Mouse (Mus musculus): ENCODE measurements at regions not wholly inside any gene's neighbourhood (a gene's known extent, or its start where the extent isn't known, plus 50 kb on each side); places are given as distances from the start of the nearest gene placed in this dataset.

DNA sequence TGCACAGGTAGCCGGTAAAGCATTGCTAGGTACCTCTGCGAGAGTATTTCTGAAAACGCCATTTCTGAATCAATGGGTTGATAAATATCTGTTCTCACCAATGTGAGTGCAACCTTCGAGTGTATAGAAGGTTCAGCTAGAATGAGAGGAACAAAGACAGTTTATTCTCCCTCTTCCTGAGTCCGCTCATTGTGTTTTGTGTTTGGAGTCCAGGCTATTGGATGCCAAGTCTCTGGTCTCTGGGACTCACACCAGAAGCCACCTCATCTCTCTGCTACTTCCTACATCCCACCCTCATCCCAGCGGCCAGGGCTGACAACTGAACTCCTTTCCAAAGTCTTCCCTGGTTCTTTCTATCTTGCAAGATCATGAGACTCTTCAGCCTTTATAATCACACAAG is 62.7 kb downstream of the Lrrc30 start:
- no peak for ATAC-seq (replicated peaks; ENCODE audit: low read depth, poor library complexity, severe bottlenecking)

DNA sequence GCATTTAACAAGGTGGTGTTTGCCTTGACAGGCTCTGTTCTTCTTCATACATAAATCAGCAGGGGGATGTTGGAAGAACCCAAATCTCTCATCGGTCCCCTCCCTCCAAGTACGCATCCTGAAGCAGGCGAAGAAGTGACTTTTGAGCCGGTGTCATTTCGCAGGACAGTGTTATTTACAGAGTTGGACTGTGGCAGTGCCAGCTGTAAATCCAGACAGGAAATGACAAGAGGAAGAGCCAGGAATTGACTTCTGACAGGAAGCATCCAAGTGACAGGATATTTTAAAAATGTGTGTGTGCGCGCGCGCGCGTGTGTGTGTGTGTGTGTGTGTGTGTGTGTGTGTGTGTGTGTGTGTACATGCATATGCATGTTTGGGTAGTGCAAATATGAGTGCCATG is 66.3 kb downstream of the Lrrc30 start:
- no peak for ATAC-seq (replicated peaks; ENCODE audit: low read depth, poor library complexity, severe bottlenecking)

- ATAC-seq (replicated peaks; ENCODE audit: low read depth, poor library complexity, severe bottlenecking), result no peak
Observed at GRCm38 (mm10) chr17:67565746-67566145, 66.8 kb downstream of the Lrrc30 start.

GRCm38 (mm10) chr17:67564845-67565244 is 67.7 kb downstream of the Lrrc30 start:
- no peak for ATAC-seq (replicated peaks; ENCODE audit: low read depth, poor library complexity, severe bottlenecking)

DNA sequence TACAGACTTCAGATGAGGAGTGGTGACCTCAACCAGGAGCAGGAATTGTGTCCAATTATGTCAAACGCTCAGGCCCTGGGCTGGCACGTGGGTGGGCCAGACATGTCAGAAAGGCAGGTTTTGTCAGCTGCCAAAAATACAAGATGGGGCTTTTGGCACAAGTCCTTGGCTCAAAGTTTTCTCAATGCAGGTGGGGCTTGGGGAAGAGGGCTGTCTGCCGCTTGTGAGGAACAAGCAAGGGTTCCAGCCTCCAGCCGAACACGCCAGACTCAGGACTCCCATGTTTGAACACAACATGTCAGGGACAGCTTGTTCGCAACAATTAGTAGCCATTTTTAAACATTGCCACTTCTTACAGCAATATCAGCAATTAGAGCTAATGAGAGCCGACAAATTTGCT is 69.5 kb downstream of the Lrrc30 start:
- no peak for ATAC-seq (replicated peaks; ENCODE audit: low read depth, poor library complexity, severe bottlenecking)

- ATAC-seq (replicated peaks; ENCODE audit: low read depth, poor library complexity, severe bottlenecking), result no peak
Observed at GRCm38 (mm10) chr17:67561802-67562201, 70.7 kb downstream of the Lrrc30 start.

DNA sequence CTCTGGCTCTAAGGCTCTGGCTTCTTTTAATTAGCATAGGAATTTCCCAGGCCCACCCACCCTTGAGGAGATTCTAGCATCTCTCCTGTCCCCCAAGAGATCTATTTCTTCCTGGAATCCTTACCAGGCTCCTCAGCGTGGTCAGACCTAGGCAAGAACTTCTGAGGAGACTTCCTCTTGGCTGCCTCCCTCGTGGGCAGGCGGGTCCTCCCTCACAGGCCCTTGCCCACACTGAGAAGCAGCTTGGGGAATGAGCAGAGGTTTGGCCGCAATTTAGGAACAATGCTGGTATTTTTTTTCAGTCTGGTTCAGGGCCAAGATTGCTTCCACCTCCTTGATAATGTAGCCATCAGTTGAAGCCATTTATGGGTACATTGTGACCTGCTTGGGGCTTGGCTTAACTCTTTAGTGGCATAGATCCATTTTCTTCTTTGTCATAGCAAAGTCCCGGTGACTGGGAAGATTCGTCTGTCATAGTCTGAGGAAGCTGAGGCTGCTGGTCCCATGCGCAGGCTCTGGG is 75.1 kb downstream of the Lrrc30 start:
- ATAC-seq (replicated peaks; ENCODE audit: low read depth, poor library complexity, severe bottlenecking), result no peak

GRCm38 (mm10) chr17:67552581-67553139 is 79.9 kb downstream of the Lrrc30 start:
- ATAC-seq (replicated peaks; ENCODE audit: low read depth, poor library complexity, severe bottlenecking), result no peak

GRCm38 (mm10) chr17:67548966-67549700 is 83.4 kb downstream of the Lrrc30 start:
- ATAC-seq (replicated peaks; ENCODE audit: low read depth, poor library complexity, severe bottlenecking), result no peak

GRCm38 (mm10) chr17:67544410-67544809 is 88.1 kb downstream of the Lrrc30 start:
- ATAC-seq (replicated peaks; ENCODE audit: low read depth, poor library complexity, severe bottlenecking), result no peak

- ATAC-seq (replicated peaks; ENCODE audit: low read depth, poor library complexity, severe bottlenecking), result no peak
Observed at GRCm38 (mm10) chr17:67532331-67532730, 100.2 kb downstream of the Lrrc30 start.

DNA sequence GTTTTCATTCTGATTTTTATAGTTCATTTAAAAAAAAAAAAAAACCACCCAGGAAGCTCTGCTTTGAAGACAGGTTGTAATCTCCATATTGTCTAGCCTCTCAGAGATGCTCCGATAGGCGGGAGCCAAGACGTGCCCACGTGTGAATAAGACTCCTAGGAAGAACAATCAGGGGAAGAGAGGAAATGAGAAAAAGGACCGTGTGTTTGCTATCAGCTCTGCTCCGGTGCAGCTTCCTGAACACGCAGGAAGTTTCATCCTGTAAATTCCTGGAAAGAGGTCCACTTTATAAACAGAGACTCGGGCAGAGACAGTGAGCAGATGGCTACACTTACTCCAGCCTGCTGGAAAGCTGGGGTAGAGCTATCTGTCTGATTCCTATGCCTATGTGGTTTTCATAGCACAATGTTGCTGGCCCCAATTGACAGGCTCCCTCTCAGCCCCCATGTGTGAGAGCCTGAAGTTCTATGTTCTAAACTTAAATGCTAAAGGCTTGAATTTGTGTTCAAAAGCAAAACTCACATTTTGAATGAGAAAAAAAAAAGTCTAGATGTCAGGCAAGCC is 111.6 kb downstream of the Lrrc30 start:
- ATAC-seq (replicated peaks; ENCODE audit: low read depth, poor library complexity, severe bottlenecking), result no peak

DNA sequence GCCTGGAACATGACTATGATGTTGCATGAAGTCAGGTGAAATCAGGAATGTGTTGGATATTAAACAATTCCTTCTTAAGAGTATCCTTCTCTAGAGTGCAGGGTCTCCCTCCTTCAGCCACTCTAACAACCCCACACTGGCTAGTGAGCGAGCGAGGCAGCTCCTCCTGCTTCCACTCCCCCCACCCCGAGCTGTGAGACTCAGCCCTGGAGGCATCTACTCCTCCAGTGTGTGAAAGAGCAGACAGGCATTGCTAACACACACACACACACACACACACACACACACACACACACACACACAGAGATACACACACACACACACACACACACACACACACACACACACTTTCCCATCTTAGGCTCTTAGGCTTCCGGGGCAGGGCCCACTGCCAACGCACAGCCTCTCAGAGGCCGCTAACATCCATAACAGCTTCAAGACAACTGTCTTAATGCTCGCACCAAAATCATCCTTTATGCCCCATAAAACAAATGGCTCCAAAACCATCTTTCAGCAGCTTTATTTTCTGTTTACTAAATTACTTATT is 116.8 kb downstream of the Lrrc30 start:
- no peak for ATAC-seq (replicated peaks; ENCODE audit: low read depth, poor library complexity, severe bottlenecking)

DNA sequence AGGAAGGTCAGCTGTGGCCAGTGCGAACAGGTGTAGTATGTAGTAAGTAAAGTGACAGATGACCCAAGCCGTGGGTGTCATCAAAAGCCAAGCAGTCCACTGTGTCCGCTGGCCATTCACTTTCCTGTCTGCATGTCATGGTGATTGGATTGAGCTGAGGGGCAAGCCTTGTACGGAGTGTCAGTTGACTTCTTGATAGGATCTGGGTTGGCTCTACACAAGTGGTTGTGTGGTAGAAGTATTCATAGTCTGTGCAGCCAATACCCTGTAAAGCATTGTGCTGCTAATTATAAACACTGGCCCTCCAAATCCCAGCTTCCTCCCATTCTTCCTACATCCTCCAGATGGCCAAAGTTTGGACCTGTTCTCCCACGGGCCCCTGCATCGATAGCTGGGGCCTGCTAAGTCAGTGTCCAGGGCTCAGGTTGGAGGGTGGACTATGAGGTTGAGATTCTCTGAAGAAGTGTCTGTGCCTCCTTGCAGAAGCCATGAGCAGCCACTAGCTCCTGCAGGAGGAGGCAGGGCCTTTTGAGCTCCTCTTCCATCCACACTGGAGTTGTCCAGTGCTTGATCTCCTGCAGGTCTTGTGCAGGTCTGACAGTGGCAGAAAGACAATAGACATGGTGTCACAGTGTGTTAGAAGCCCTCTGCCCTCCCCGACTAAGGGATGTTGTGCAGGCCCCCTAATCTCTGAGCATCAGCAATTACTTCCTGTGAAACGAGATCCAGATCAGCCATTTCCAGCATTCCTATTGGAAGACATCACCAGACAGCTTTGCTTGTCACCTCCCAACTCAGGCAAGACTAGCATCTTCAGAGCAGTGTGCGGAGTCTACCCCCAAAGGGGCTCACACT is 117.9 kb downstream of the Lrrc30 start:
- ATAC-seq (replicated peaks; ENCODE audit: low read depth, poor library complexity, severe bottlenecking), result no peak

- ATAC-seq (replicated peaks; ENCODE audit: low read depth, poor library complexity, severe bottlenecking), result peak; percentile 58
Observed at GRCm38 (mm10) chr17:67512699-67513450, 119.6 kb downstream of the Lrrc30 start.

DNA sequence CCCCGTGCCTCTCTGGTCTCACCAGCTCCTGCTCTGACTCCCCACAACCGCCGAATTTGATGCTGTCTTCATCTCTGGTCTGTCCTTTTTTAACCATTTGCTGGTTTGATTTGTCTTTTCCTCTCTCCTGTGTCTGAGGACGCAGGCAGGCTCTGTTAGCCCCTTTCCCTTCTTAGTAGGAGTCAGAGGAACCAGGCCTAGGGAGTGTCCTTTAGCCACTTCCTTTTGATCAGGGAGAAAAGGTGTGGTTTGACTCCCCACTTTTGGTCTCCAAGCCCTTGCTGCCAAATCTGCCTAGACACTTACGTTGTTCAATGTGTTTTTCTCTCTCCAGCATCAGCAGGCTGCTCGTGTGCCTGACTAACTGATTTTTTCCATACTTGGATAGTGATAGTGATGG is 120.5 kb downstream of the Lrrc30 start:
- no peak for ATAC-seq (replicated peaks; ENCODE audit: low read depth, poor library complexity, severe bottlenecking)

GRCm38 (mm10) chr17:67509921-67510320 is 122.6 kb downstream of the Lrrc30 start:
- no peak for ATAC-seq (replicated peaks; ENCODE audit: low read depth, poor library complexity, severe bottlenecking)

DNA sequence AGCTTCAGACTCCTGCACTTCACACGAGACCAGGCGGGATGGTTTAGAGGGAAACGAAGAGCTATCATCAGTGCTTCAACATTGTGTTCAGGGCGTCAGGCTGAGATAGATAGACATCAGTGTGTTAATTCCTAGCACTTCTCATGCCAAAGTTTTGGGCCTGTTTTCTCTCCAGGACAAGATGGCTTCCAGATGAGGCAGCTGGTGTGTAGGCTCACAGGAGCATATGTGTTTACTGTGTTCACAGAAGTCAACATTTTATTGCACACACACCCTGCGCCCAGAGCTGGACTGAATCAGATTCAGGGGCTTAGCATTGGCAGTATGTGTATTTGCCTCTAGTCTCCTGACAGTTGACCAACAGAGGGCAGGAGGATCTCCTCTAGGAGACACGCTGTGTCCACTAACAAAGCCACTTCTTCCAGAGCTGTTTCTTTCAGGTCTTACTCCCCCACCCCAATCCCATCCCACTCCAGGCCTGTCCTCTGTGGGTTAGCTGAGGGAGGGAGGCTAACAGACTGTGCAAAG is 123.4 kb downstream of the Lrrc30 start:
- ATAC-seq (replicated peaks; ENCODE audit: low read depth, poor library complexity, severe bottlenecking), result no peak

- no peak for ATAC-seq (replicated peaks; ENCODE audit: low read depth, poor library complexity, severe bottlenecking)
Observed at GRCm38 (mm10) chr17:67508353-67508752, 124.2 kb downstream of the Lrrc30 start.

Data from common myeloid progenitor, adult 5-6 weeks (primary cell).